Mouse (Mus musculus) retina, adult 2 months (tissue): ENCODE results near the gene Cux1.

Source experiments
- DNase-seq: peaks from one replicate; pipeline ENCODE4 v3.0.0-alpha.2; 2012; ENCODE audit warnings: low read depth, low spot score

Cux1 gene

DNA sequence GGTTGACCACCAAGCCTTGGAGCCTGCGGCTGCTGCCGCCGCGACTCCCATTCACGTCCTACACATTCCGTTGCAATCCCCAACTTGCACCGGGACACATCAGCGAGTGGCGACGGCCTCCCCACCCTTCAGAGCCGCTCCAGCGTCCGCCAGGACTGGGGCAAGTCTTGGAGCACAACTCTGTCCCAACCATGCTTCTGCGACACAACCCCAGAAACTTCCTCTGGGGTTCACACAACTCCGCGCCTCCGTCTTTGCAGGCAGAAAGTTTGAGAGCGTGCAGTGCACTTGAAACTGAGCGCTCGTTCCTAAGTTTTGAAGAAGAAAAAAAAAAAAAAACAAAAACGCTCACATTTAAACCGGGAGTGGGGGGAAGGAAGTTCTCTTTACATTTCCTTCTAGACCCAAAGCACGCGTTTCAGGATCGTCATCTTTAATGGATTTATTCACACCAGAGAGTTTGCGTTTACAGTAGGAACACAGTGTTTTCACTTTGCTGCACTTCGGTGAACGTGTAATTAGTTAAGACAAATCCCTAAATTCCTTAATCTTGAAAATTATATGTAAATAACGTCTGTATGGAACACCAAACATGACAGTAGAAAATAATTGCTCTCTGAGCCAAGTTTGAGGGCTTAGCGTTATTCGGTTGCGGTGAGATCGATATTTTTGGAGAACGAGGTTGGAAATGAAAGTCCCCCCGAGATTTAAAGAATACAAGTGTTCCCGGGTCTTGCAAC is 906 bp upstream of the Cux1 start:
- no peak for DNase-seq

GRCm38 (mm10) chr5:136566812-136567175 is 496 bp downstream of the Cux1 start:
- DNase-seq: no peak

GRCm38 (mm10) chr5:136566001-136566811 is 1.1 kb downstream of the Cux1 start:
- DNase-seq: no peak

DNA sequence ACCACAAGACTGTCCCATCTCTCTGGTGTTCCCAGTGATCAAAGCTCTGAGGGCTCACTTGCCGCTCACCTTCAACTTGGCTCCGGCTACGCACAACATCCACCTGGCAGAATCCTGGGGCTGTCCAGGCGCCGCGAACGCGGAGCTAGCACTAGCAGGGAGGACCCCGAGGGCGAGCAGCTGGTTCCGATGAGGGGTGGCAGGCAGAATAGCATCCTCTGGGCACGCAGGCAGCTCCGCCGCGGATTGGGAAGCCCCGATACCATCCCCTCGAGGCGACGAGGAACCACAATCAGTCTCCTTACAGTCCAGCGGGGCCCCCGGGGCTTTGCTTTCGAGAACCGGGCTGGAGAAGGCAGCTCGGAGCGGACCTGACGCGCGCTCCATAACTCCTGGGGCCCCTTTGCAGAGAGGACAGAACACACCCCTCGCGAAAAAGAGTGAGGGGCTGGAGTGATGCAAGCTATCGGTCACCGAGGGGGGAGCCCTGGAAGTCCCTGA is 1.9 kb downstream of the Cux1 start:
- DNase-seq: no peak

- DNase-seq: no peak
These were observed 2.5 kb downstream of the Cux1 start for GRCm38 (mm10) chr5:136564613-136565299.

- DNase-seq: no peak
These were observed 3.3 kb downstream of the Cux1 start for GRCm38 (mm10) chr5:136563996-136564395.

- DNase-seq: no peak
These were observed 4.2 kb downstream of the Cux1 start for GRCm38 (mm10) chr5:136563104-136563503.

GRCm38 (mm10) chr5:136562212-136562611 is 5.1 kb downstream of the Cux1 start:
- no peak for DNase-seq

DNA sequence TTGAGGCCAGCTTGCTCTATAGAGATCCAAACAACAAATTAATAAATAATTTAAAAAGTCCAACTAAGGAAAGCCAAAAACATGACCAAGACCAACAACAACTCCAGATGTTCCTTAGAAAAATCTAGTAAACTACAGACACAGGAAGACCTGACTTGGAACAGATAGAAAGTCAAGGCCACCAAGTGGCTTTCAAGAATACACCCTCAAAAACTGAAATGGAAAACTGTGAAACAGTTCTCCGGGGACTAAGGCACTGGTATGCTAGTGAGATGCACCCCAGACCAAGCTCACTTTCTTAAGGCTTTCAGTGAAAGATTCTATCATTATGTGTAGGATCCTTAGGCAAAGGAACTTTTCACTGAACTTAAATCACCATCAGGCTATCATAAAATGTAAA is 5.6 kb downstream of the Cux1 start:
- no peak for DNase-seq

DNA sequence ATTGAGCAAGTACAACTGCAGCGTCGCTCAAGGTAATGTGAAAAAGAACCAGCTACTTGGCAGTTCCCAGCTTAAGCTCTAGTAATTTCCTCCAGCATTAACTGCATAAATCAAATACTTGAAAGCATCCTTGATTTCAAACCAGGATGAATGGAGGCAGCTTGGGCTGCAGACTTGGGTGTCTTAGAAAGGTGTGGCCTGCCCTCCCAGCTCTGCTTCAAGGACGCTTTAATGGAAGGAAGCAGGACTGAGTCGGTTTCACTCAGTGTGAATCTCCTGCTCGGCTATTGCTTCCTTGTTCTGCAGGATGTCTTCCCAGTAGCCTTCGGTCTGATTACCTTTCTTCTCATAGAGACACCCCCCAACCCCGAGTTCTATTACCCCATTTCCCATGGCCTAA is 6.6 kb downstream of the Cux1 start:
- DNase-seq: no peak

- no peak for DNase-seq
These were observed 9.8 kb downstream of the Cux1 start for GRCm38 (mm10) chr5:136557446-136557845.

DNA sequence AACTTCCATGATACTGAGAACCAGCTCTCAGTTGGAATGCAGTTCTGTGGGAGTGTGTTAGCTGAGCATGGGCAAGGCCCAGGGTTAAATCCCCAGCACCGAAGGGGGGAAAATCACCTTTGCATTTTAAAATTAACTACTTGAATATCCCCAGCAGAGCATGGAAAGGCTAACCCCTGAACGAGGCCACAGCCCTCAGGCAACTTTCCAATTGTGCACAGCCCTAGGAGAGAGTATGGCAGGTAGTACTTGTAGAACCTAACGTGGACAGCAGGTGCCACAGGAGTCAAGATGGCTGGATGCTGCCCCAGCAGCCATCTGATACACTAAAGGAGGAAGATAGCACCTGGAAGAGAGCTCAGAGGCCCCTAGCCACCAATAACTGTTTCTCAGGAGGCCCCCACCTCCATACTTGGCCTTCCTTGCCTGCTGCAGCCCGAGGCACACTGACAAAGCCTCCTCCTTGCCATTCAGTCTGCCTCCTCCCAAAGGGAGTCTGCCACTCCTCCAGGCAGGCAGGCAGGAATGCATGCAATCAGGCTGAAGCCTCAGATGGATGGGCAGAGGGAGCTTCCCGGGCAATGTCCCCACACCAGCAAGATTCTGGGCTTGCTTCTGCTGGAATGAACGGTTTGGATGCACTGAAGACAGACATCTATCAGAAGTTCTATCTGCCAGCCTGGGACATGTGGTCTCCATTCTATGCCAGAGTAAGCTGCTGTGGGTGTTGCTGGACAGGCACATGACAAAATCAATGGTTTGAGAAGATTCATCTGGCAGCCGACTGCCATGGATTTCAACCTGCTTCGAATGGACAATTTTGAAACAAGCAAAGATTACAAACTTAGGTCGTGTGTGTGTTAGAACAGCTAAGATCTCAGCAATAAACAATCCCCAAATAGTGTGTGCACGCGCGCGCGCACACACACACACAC is 10.7 kb downstream of the Cux1 start:
- no peak for DNase-seq

GRCm38 (mm10) chr5:136555703-136556102 is 11.6 kb downstream of the Cux1 start:
- DNase-seq: no peak

GRCm38 (mm10) chr5:136552832-136553231 is 14.5 kb downstream of the Cux1 start:
- no peak for DNase-seq

DNA sequence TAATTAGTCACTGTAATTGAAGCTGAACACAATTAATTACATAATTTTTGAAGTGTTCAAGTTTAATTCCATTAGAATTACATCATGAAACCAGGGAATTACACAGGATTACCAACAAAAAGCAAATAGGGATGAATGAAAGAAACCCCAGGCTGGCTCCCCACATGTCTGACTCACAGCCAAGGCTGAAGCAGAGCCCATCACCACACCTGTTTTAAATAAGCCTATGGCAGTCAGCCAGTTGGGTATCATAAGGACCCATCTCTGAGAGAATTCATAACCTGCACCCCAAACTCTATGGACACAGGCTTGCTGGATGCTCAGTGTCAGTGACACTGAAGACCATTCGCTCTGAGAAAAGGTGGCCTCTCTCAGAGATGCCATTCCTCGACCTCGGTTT is 15.2 kb downstream of the Cux1 start:
- no peak for DNase-seq

DNA sequence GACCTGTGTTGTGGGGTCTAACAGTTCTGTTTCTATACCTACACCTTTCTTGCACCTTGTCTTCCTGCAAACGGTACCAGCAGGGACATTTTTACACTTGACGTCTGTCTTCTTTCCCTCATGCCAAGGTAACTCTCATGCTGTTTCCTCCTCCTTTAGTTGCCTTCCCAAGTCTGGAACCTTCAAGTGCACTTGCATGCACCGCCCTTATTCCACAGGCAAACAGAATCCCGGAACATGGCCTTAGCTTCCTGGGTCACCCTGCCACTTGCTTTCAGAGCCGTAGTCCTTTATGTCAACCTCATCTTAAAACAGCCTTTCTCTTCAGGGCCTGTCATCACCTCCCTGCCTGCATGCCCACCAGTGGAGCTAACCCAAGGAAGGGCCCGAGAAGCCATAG is 15.7 kb downstream of the Cux1 start:
- DNase-seq: no peak

- DNase-seq: no peak
These were observed 16.6 kb downstream of the Cux1 start for GRCm38 (mm10) chr5:136550726-136551125.

- DNase-seq: no peak
These were observed 18.5 kb downstream of the Cux1 start for GRCm38 (mm10) chr5:136548776-136549175.

DNA sequence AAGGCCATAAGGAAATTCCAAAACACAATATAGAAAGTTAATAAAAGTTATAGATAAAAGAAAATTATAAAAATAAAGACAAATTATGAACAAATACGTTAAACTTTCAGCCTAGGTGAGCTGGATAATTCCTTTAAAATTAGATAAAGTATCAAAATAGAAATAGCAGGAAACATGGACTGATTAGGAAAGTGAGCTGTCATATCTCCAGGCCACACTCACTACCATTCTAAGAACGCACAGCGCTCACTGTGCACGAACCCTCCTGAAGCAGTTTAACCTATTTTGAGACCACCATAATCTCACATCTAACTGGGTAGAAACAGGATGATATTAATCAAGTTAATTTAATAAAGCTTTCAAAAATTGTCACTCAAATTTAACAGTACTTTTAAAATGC is 22.2 kb downstream of the Cux1 start:
- DNase-seq: no peak

- DNase-seq: no peak
These were observed 24.1 kb downstream of the Cux1 start for GRCm38 (mm10) chr5:136543171-136543570.

DNA sequence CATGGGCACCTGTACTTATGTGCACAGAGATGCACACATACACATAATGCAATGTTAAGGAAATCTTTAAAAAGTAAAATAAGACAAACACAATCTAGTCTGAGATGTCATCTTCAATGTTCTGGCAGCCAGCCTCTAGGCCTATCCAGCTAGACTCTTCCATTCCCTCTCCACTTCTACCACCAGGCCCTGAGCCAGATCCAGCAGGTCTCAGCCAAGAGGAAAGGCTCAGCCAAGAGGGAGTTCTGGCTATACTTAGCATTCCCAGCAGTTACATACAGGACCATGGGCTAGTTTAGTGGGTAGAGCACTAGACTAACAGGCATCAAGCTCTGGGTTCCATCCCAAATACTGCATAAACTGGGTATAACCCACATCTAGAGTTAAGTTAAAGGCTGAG is 26.3 kb downstream of the Cux1 start:
- DNase-seq: no peak
